Mouse (Mus musculus): ENCODE data around the gene Arhgap27. TPM values are rescaled to one million over a fixed set of nuclear protein-coding genes. Genes with fewer than 3 reads are reported as not detected.
A peak's percentile ranks its signal among the peaks of the same experiment; 100 is the strongest.

The Arhgap27 gene
- total RNA-seq, 1 experiment = 8.2 TPM

DNA sequence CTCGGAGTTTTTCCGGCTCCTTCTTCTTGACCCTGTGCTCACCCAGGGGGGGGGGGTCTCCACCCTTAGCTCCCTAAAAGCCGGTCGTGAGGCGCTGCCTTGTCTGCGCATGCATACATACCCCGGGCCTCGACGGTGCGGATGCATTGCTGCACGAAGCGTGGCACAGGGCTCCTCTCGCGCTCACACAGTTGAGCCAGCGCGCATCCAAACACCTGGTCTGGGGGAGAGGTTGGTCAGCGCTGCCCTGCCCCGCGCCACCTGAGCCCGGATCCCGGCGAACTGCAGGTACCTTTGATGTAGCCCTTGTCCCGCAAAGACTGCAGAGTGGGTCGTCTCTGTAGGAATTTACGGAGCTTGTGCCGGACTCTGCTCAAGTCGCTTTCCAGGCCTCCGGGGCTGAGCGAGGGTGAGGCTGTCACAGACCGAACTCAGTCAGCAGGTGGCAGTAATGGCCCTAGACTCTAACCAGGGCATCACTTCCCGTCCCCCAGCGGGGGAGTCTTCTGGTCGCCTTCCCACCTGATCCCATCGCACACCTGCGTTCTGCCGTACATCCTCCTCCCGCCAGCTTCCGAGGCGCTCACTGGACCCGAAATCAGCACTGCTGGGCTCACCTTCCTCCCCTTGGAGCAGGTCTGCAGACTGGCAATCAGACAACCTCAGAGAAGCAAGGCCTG, 29.6 kb downstream of the Arhgap27 start:
- in situ Hi-C loops (cut with MboI; ENCODE audit: low sequenced_read_pairs in 2 of 2, unreplicated experiment in 2 of 2) = loop anchor here in 1 of 2 experiments (10.0 kb wide), 2 partner anchors 131 to 341 kb away; no protein-coding TSS in a partner anchor
- DNase-seq (ENCODE audit: low read depth, low spot score) = peak; percentile 59
- Histone ChIP-seq H3K9me3 (ENCODE audit: control insufficient read depth, insufficient read depth, low read depth, low read length) (no peaks in the 10 kb centered on the region), H3K9ac (ENCODE audit: insufficient read depth, low read depth, low read length, poor library complexity, severe bottlenecking) (no peak overlapping the region), H3K4me1 (ENCODE audit: control insufficient read depth in 2 of 2, insufficient read depth in 2 of 2, low read length in 2 of 2, poor library complexity in 1 of 2) (peaks cover 0 to 15% of the 10 kb centered on the region in 2 experiments; a peak in 2 of 4 replicates), H3K36me3 (ENCODE audit: control insufficient read depth, insufficient read depth, low read length, poor library complexity, severe bottlenecking) (peaks cover 4% of the 10 kb centered on the region; the same call in 1 of the 2 replicates), H3K27ac (ENCODE audit: insufficient read depth, low read depth, low read length, poor library complexity, severe bottlenecking) (no peak overlapping the region), H3K4me3 (ENCODE audit: insufficient read depth in 1 of 2, low read depth in 1 of 2, low read length in 2 of 2, poor library complexity in 1 of 2, severe bottlenecking in 1 of 2) (peak overlapping the region; percentile 6 to 21; a peak in 2 of 4 replicates)
- no peak for TF ChIP-seq HCFC1 (IDR thresholded peaks at IDR 0.05; ENCODE audit: borderline replicate concordance, insufficient read depth, low read length)
- TF ChIP-seq ZC3H11A (IDR thresholded peaks at IDR 0.05; ENCODE audit: borderline replicate concordance, low read depth, low read length) = peak; percentile 40; the same call in 1 of the 2 replicates
- no peak for TF ChIP-seq MAFK (IDR thresholded peaks at IDR 0.05; ENCODE audit: insufficient read depth, low read depth, low read length)

DNA sequence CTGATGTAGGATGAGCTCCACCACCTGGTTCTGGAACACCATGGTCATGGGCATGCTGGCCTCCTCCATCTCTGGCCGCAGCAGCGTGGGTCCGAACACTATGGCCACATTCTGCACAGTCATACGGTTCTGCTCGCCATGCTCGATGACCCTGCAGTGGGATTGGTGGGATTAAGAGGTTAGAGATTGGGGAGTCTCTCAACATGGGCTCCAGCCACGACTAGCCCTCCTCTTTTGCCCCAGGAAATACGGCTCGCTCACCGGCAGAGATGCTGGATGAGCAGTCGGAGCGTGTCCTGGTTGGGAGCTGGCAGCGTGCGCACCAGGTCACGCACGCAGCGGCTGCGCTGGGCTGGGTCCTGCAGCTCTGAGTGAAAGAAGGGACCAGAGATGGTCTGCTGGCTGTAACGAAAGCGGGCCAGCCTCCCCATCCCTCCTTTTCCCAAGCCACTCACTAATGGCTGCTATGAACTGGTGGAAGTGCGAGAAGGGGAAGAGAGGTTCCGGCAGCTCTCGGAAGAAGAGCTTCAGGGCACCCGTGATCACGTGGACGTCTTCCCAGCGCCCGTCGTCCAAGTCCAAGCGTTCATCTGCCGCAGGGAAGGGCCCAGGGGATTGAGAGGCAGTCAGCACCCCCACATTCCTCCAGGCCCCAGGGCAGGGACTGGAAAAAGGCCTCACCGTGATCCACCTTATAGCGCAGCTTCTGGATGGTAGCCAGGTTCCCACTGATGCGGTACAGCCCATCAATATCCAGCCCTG, 30.4 kb downstream of the Arhgap27 start:
- Histone ChIP-seq H3K4me1 (ENCODE audit: control insufficient read depth in 2 of 2, insufficient read depth in 2 of 2, low read length in 2 of 2, poor library complexity in 1 of 2) (peaks cover 0 to 9% of the 10 kb centered on the region in 2 experiments; a peak in 2 of 4 replicates), H3K4me3 (ENCODE audit: insufficient read depth in 1 of 2, low read depth in 1 of 2, low read length in 2 of 2, poor library complexity in 1 of 2, severe bottlenecking in 1 of 2) (peak overlapping the region; percentile 21 to 46), H3K36me3 (ENCODE audit: control insufficient read depth, insufficient read depth, low read length, poor library complexity, severe bottlenecking) (peaks cover 4% of the 10 kb centered on the region; the same call in 1 of the 2 replicates), H3K27ac (ENCODE audit: insufficient read depth, low read depth, low read length, poor library complexity, severe bottlenecking) (no peak overlapping the region), H3K9me3 (ENCODE audit: control insufficient read depth, insufficient read depth, low read depth, low read length) (no peaks in the 10 kb centered on the region), H3K9ac (ENCODE audit: insufficient read depth, low read depth, low read length, poor library complexity, severe bottlenecking) (peak overlapping the region; percentile 20; the same call in 1 of the 2 replicates)
- TF ChIP-seq MAFK (IDR thresholded peaks at IDR 0.05; ENCODE audit: insufficient read depth, low read depth, low read length) (no peak), HCFC1 (IDR thresholded peaks at IDR 0.05; ENCODE audit: borderline replicate concordance, insufficient read depth, low read length) (no peak), ZNF384 (IDR thresholded peaks at IDR 0.05; ENCODE audit: low read depth, low read length) (no peak), CHD2 (IDR thresholded peaks at IDR 0.05; ENCODE audit: low read depth, low read length) (no peak), ZC3H11A (IDR thresholded peaks at IDR 0.05; ENCODE audit: borderline replicate concordance, low read depth, low read length) (no peak)
- in situ Hi-C loops (cut with MboI; ENCODE audit: low sequenced_read_pairs in 2 of 2, unreplicated experiment in 2 of 2) = loop anchor here in 1 of 2 experiments (10.0 kb wide), 2 partner anchors 132 to 342 kb away; no protein-coding TSS in a partner anchor
- DNase-seq (ENCODE audit: low read depth, low spot score) = no peak

DNA sequence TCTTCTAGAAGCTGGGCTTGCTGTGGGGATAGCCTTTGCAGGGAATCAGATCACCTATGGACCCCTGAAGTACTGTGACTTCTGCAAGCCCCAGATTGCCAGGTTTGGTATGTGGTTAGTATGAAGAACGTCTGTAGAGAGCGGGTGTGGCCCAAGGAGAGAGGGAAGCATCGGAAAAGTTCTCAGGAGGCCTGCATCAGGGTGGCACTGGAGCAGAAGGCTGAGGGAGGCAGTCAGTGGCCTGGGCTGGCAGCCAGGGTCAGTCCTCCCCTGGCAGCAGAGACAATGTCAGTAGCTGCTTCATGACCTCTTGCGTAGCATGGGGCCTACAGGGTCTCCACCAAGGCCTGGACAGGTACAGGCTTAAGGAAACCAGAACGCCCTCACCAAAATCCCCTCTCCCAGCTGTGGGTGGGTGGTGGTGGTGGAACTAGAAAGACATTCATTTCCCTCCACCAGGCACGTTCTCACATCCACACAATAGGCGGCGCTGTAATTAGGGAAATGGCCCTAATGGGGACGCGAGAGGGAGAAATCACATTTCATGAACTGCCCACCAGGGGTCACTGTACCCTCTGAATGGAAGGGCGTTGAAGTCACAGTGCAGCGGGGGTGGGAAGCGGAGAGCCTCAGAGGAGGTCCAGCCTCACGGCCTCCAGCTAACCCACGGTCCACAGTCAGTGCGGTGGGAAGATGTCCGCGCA, 31.2 kb downstream of the Arhgap27 start:
- H3K27ac ChIP-seq (ENCODE audit: insufficient read depth, low read depth, low read length, poor library complexity, severe bottlenecking) = no peak overlapping the region
- in situ Hi-C loops (cut with MboI; ENCODE audit: low sequenced_read_pairs in 2 of 2, unreplicated experiment in 2 of 2) = loop anchor here in 1 of 2 experiments (10.0 kb wide), 2 partner anchors 132 to 342 kb away; no protein-coding TSS in a partner anchor
- H3K9ac ChIP-seq (ENCODE audit: insufficient read depth, low read depth, low read length, poor library complexity, severe bottlenecking) = peak overlapping the region; percentile 20; the same call in 1 of the 2 replicates
- peak; percentile 98 for DNase-seq (ENCODE audit: low read depth, low spot score)
- TF ChIP-seq ZNF384 (IDR thresholded peaks at IDR 0.05; ENCODE audit: low read depth, low read length) (peak; percentile 45; the same call in 1 of the 2 replicates), ZC3H11A (IDR thresholded peaks at IDR 0.05; ENCODE audit: borderline replicate concordance, low read depth, low read length) (peak; percentile 44; the same call in 1 of the 2 replicates), CHD2 (IDR thresholded peaks at IDR 0.05; ENCODE audit: low read depth, low read length) (no peak), HCFC1 (IDR thresholded peaks at IDR 0.05; ENCODE audit: borderline replicate concordance, insufficient read depth, low read length) (peak; percentile 49; the same call in 1 of the 2 replicates)
- H3K9me3 ChIP-seq (ENCODE audit: control insufficient read depth, insufficient read depth, low read depth, low read length) = no peaks in the 10 kb centered on the region
- H3K36me3 ChIP-seq (ENCODE audit: control insufficient read depth, insufficient read depth, low read length, poor library complexity, severe bottlenecking) = peaks cover 4% of the 10 kb centered on the region; the same call in 1 of the 2 replicates
- peaks cover 0 to 8% of the 10 kb centered on the region in 2 experiments; a peak in 2 of 4 replicates for H3K4me1 ChIP-seq (ENCODE audit: control insufficient read depth in 2 of 2, insufficient read depth in 2 of 2, low read length in 2 of 2, poor library complexity in 1 of 2)
- H3K4me3 ChIP-seq (ENCODE audit: insufficient read depth in 1 of 2, low read depth in 1 of 2, low read length in 2 of 2, poor library complexity in 1 of 2, severe bottlenecking in 1 of 2) = peak overlapping the region; percentile 21 to 46; a peak in 3 of 4 replicates
